Mouse (Mus musculus): Measurements from ENCODE around the gene Stim1. TPM values are rescaled to one million over a fixed set of nuclear protein-coding genes. Genes with fewer than 3 reads are reported as not detected.
A peak's percentile ranks its signal among the peaks of the same experiment; 100 is the strongest.

The Stim1 gene
- total RNA-seq, 2 experiments from 2014 or later, result 156 to 196 TPM

GRCm38 (mm10) chr7:102314107-102314506 lies 46.5 kb downstream of the Stim1 start:
- no peak for TF ChIP-seq CTCF (IDR thresholded peaks at IDR 0.05)
- DNase-seq, result no peak
- intact Hi-C loops (cut with DNase I), result no loop called here
- Histone ChIP-seq H3K4me3 (no peak overlapping the region), H3K27ac (peak overlapping the region; percentile 38; the same call in 1 of the 2 replicates)

- intact Hi-C loops (cut with DNase I), result no loop called here
- H3K27ac ChIP-seq, result no peak overlapping the region
- TF ChIP-seq CTCF (IDR thresholded peaks at IDR 0.05), result no peak
Observed at GRCm38 (mm10) chr7:102314908-102315307, 47.3 kb downstream of the Stim1 start.

GRCm38 (mm10) chr7:102315435-102315834 lies 47.8 kb downstream of the Stim1 start:
- H3K27ac ChIP-seq, result no peak overlapping the region; the same call in 1 of the 2 replicates
- intact Hi-C loops (cut with DNase I), result no loop called here
- DNase-seq, result no peak

More at GRCm38 (mm10) chr7:102314908-102315307, 47.3 kb downstream of the Stim1 start:
- H3K4me3 ChIP-seq, result no peak overlapping the region
- DNase-seq, result no peak

DNA sequence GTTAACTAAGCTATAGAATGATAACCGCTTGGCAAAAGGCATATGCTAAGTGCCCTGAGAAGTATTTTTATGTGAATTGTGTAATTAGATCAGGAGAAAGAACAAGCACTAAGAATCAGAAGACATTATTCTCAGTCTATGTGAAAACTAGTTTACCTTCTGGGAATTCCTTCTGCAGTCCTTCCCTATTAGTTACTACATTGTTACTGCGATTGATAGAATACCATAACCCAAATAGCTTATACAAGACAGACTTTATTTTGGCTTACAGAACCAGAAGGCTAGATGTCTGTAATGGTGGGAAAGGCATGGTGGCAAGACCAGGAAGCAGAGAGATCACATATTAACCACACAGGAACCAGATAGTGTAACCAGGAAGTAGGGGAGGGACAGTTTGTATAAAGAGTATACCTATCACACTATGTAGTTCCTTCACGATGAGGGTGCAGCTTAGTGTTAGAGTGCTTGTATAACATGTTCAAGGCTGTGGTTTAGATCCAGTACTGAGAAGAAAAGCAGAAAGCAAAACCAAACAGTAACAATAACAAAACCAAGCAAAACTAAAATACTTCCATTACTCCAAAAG lies 50.1 kb downstream of the Stim1 start:
- no peak overlapping the region for H3K27ac ChIP-seq
- intact Hi-C loops (cut with DNase I), result no loop called here
- no peak for DNase-seq
- H3K4me3 ChIP-seq, result no peak overlapping the region
- TF ChIP-seq CTCF (IDR thresholded peaks at IDR 0.05), result no peak

More at GRCm38 (mm10) chr7:102315435-102315834, 47.8 kb downstream of the Stim1 start:
- no peak overlapping the region for H3K4me3 ChIP-seq
- TF ChIP-seq CTCF (IDR thresholded peaks at IDR 0.05), result no peak

GRCm38 (mm10) chr7:102322137-102322536 lies 54.5 kb downstream of the Stim1 start:
- no peak for TF ChIP-seq CTCF (IDR thresholded peaks at IDR 0.05)
- Histone ChIP-seq H3K4me3 (no peak overlapping the region), H3K27ac (peak overlapping the region; percentile 57)
- no peak for DNase-seq
- intact Hi-C loops (cut with DNase I), result loop anchor here (10.0 kb wide), 1 partner anchor 47 kb away; no protein-coding TSS in a partner anchor

GRCm38 (mm10) chr7:102326323-102326722 lies 58.7 kb downstream of the Stim1 start:
- intact Hi-C loops (cut with DNase I), result loop anchor here (10.0 kb wide), 1 partner anchor 52 kb away; no protein-coding TSS in a partner anchor
- Histone ChIP-seq H3K27ac (peak overlapping the region; percentile 60), H3K4me3 (no peak overlapping the region)
- no peak for DNase-seq
- TF ChIP-seq CTCF (IDR thresholded peaks at IDR 0.05), result no peak

- H3K27ac ChIP-seq, result peak overlapping the region; percentile 38
- intact Hi-C loops (cut with DNase I), result no loop called here
- TF ChIP-seq CTCF (IDR thresholded peaks at IDR 0.05), result no peak
- DNase-seq, result no peak
- H3K4me3 ChIP-seq, result no peak overlapping the region
Observed at GRCm38 (mm10) chr7:102330270-102330669, 62.7 kb downstream of the Stim1 start.

DNA sequence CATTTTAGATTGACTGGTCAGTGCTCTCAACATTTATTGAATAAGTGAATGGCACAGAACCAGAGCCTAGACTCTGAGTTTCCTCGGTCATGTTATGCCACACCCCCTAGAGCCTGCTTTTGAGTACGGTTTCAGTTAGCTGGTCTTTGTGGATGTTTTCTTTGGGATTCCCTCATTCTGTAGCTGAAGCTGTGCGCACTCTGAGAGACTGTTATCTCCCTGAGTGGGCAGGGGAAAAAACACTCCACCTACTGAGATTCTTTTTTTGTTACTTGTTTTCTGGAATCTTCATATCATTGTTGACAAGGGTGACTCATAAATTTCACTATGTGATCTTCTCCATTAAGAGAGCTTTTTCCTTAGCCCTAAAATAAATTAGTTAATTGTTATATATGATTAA lies 63.9 kb downstream of the Stim1 start:
- TF ChIP-seq CTCF (IDR thresholded peaks at IDR 0.05), result no peak
- no peak overlapping the region for H3K4me3 ChIP-seq
- H3K27ac ChIP-seq, result no peak overlapping the region
- intact Hi-C loops (cut with DNase I), result no loop called here
- no peak for DNase-seq

GRCm38 (mm10) chr7:102333741-102334140 lies 66.1 kb downstream of the Stim1 start:
- intact Hi-C loops (cut with DNase I), result no loop called here
- no peak overlapping the region for H3K4me3 ChIP-seq
- H3K27ac ChIP-seq, result peak overlapping the region; percentile 51
- TF ChIP-seq CTCF (IDR thresholded peaks at IDR 0.05), result no peak
- DNase-seq, result no peak

DNA sequence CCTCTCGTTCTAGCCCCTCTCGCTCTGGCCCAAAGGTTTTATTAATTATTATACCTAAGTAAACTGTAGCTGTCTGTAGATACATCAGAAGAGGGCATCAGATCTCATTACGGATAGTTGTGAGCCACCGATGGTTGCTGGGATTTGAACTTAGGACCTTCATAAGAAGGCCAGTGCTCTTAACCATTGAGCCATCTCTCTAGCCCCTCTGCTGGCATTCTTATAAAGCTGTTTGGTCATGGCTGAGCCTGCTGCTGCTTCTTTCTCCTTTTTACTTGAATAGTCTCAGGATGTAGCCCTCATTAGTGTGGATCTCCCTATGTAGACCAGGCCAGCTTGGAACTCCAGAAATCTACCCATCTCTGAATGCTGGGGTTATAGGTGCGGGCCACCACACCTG lies 69.7 kb downstream of the Stim1 start:
- peak overlapping the region; percentile 75 for H3K27ac ChIP-seq
- intact Hi-C loops (cut with DNase I), result no loop called here
- H3K4me3 ChIP-seq, result peak overlapping the region; percentile 13; the same call in 1 of the 2 replicates
- no peak for DNase-seq
- no peak for TF ChIP-seq CTCF (IDR thresholded peaks at IDR 0.05)

DNA sequence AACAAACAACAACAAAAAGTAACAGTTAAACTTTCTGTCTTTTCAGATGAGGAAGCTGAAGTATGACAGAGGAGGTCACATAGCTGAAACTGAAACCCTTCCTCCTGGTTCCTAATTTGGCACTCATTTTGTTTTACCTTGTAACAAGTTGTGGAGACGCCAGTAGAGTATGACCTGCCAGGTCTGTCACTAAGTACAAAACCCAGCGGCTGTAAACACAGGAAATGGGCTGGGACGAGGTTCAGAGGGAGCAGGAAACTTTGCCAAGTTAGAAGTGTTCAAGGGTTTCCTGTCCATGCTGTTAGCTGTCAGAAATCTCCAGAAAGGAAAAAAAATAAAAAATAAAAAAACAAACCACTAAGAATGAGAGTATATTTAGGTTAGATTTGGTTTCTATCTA lies 70.3 kb downstream of the Stim1 start:
- H3K27ac ChIP-seq, result peak overlapping the region; percentile 75
- DNase-seq, result peak; percentile 59
- no peak for TF ChIP-seq CTCF (IDR thresholded peaks at IDR 0.05)
- peak overlapping the region; percentile 13; the same call in 1 of the 2 replicates for H3K4me3 ChIP-seq
- intact Hi-C loops (cut with DNase I), result no loop called here

- TF ChIP-seq CTCF (IDR thresholded peaks at IDR 0.05), result no peak
- no peak for DNase-seq
- Histone ChIP-seq H3K4me3 (no peak overlapping the region), H3K27ac (peak overlapping the region; percentile 75)
- intact Hi-C loops (cut with DNase I), result no loop called here
Observed at GRCm38 (mm10) chr7:102338956-102339355, 71.3 kb downstream of the Stim1 start.

- peak; percentile 58 for DNase-seq
- H3K4me3 ChIP-seq, result no peak overlapping the region
- TF ChIP-seq CTCF (IDR thresholded peaks at IDR 0.05), result no peak
- intact Hi-C loops (cut with DNase I), result loop anchor here (5.0 kb wide), 1 partner anchor 66 kb away; no protein-coding TSS in a partner anchor
- peak overlapping the region; percentile 73 for H3K27ac ChIP-seq
Observed at GRCm38 (mm10) chr7:102345893-102346292, 78.3 kb downstream of the Stim1 start.

- Histone ChIP-seq H3K27ac (peak overlapping the region; percentile 73), H3K4me3 (no peak overlapping the region)
- intact Hi-C loops (cut with DNase I), result loop anchor here (5.0 kb wide), 1 partner anchor 65 kb away; no protein-coding TSS in a partner anchor
- no peak for DNase-seq
- TF ChIP-seq CTCF (IDR thresholded peaks at IDR 0.05), result no peak
Observed at GRCm38 (mm10) chr7:102347327-102347726, 79.7 kb downstream of the Stim1 start.

Measured in gastrocnemius, adult 2 months (tissue).